9 mouse cellular contexts compared by ENCODE assay signal in the genomic region with DNA sequence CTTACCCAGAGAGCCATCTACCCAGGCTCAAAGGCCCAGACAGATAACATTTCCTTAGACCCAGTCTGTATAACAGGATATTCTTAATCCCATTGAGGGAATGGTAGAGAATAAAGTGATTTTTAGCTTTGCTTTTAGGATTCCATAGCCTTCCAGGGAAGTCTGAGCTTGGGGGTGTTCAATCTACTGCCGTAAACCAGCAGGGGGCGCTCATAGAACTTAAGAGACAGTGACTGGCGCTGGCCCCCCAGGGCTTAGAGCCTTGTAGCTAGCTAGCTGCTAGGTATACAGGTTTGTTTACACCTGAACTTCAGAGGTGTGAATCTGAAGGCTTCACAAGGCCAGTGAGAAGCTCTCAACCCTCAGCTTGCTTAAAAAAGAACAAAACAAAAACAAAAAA. TPM values are rescaled to one million over a fixed set of nuclear protein-coding genes. Genes with fewer than 3 reads are reported as not detected.
DNase-seq lines count a peak whose midpoint lies in the region; ATAC-seq lines count a peak whose summit lies in the region.
"Had no signal": no experiment of that assay in that cellular context is flagged by ENCODE, and none has a peak within 500 bp of the region (broad histone marks: within the 10 kb centered on the region; RNA-seq: fewer than 3 reads in every experiment).

No protein-coding gene starts in this region.

- H3K4me2 ChIP-seq in kidney, embryonic 15.5 days: no peak overlapping the region
- no peak overlapping the region for H3K4me2 ChIP-seq in limb, embryonic 11.5 days (ENCODE audit: low read depth, severe bottlenecking)

- H3K9me3 ChIP-seq in kidney, embryonic 15.5 days (replicated peaks): no peaks in the 10 kb centered on the region
- H3K9me3 ChIP-seq in limb, embryonic 11.5 days (ENCODE audit: control insufficient read depth, low read length): no peaks in the 10 kb centered on the region

- H3K36me3 ChIP-seq in kidney, embryonic 15.5 days: peaks cover 27% of the 10 kb centered on the region
- H3K36me3 ChIP-seq in limb, embryonic 11.5 days (ENCODE audit: control insufficient read depth, insufficient read depth, low read length): peaks cover 9% of the 10 kb centered on the region

- H3K9ac ChIP-seq in kidney, embryonic 15.5 days: no peak overlapping the region
- no peak overlapping the region for H3K9ac ChIP-seq in limb, embryonic 11.5 days (ENCODE audit: low read length)

- no peak overlapping the region for H3K4me3 ChIP-seq in kidney, embryonic 15.5 days (replicated peaks)
- no peak overlapping the region for H3K4me3 ChIP-seq in limb, embryonic 11.5 days (ENCODE audit: low read depth, low read length)
- H3K4me3 ChIP-seq: erythroblast, embryonic 14.5 days had no signal

- H3K4me1 ChIP-seq in kidney, embryonic 15.5 days: peaks cover 11% of the 10 kb centered on the region; the same call in 1 of the 2 replicates
- H3K4me1 ChIP-seq in limb, embryonic 11.5 days (ENCODE audit: control insufficient read depth, insufficient read depth, low read length): peaks cover 15% of the 10 kb centered on the region

- peak; percentile 68 for DNase-seq in kidney, adult 18-20 months
- DNase-seq in NIH3T3 (ENCODE audit: low read depth): peak; percentile 87
- peak; percentile 72 to 79 for DNase-seq in cerebellum, postnatal 36 days
- DNase-seq in heart, postnatal 4 days: peak; percentile 81
- peak; percentile 66 for DNase-seq in limb, embryonic 11.5 days (ENCODE audit: low spot score)
- DNase-seq in ovary, adult 18-20 months (ENCODE audit: low spot score): peak; percentile 20
- DNase-seq in thymus, postnatal 10 days (ENCODE audit: low spot score in 2 of 2): peak; percentile 50 to 87

- no peak for ATAC-seq in kidney, embryonic 15.5 days (replicated peaks; ENCODE audit: low FRiP score)
- ATAC-seq in limb, embryonic 11.5 days (ENCODE audit: insufficient number of reproducible peaks, low FRiP score, low TSS enrichment, low read depth): no peak

- 9% methylated on average over 3 of the region's 3 CpGs for whole genome bisulfite sequencing in kidney, embryonic 15.5 days
- 4% methylated on average over 3 of the region's 3 CpGs for WGBS in limb, embryonic 11.5 days

- H3K27me3 ChIP-seq in kidney, embryonic 15.5 days: no peaks in the 10 kb centered on the region
- no peaks in the 10 kb centered on the region for H3K27me3 ChIP-seq in limb, embryonic 11.5 days (ENCODE audit: control insufficient read depth, insufficient read depth, low read length)

- H3K27ac ChIP-seq in kidney, embryonic 15.5 days: no peak overlapping the region
- H3K27ac ChIP-seq in limb, embryonic 11.5 days (replicated peaks; ENCODE audit: low read depth, low read length): no peak overlapping the region

RNA-seq across cellular contexts. Expression of gene Prox2, which starts 18.3 kb away (rescaled TPM):
- polyA plus RNA-seq in kidney, embryonic 15.5 days (2015; fragmentation: Nextera tagmentation; extraction: Ambion mirVana): 3.4 and 4.2 TPM in 2 replicates
- total RNA-seq in heart, postnatal 4 days (2021): 1 to 10 TPM; 2.3 to 2.6 TPM
- polyA plus RNA-seq in limb, embryonic 11.5 days (2014; fragmentation: Nextera tagmentation; extraction: Ambion mirVana): 2.6 and 3.3 TPM in 2 replicates

RNA-seq across cellular contexts. Expression of gene Dlst, which starts 18.4 kb away (rescaled TPM):
- polyA plus RNA-seq in kidney, embryonic 15.5 days (2015; fragmentation: Nextera tagmentation; extraction: Ambion mirVana): 120 and 123 TPM in 2 replicates
- 100 to 1,000 TPM; 538 to 559 TPM for total RNA-seq in heart, postnatal 4 days (2021)
- 108 and 109 TPM in 2 replicates for polyA plus RNA-seq in limb, embryonic 11.5 days (2014; fragmentation: Nextera tagmentation; extraction: Ambion mirVana)

RNA-seq across cellular contexts. Expression of gene Rps6kl1, which starts 58.9 kb away (rescaled TPM):
- polyA plus RNA-seq in kidney, embryonic 15.5 days (2015; fragmentation: Nextera tagmentation; extraction: Ambion mirVana): 1.0 and 1.4 TPM in 2 replicates
- 1 to 10 TPM; 2.3 to 3.0 TPM for total RNA-seq in heart, postnatal 4 days (2021)
- 0.51 and 0.61 TPM in 2 replicates for polyA plus RNA-seq in limb, embryonic 11.5 days (2014; fragmentation: Nextera tagmentation; extraction: Ambion mirVana)

Comparison
In these comparisons a context has a peak if more than half of its experiments do, and no peak if none do; other contexts are left out.
1. DNase-seq: peak in every context shown above with its lines; median percentile 87 in NIH3T3; 81 in heart, postnatal 4 days; 76 in cerebellum, postnatal 36 days; 68 in thymus, postnatal 10 days; 68 in kidney, adult 18-20 months; 66 in limb, embryonic 11.5 days; 20 in ovary, adult 18-20 months.